Mouse (Mus musculus) B cell, adult (primary cell): ENCODE data around the gene Cnnm3. TPM values are rescaled to one million over a fixed set of nuclear protein-coding genes. Genes with fewer than 3 reads are reported as not detected.

ENCODE experiments used
- total RNA-seq: library from RNA; stranded (reverse); gene quantifications from 4 replicates; pipeline ENCODE4 v1.2.4, GENCODE M21; 2023; ENCODE audit not compliant: inconsistent age

Cnnm3 gene
- total RNA-seq: 26.6 to 32.0 TPM (median 28.4 TPM) in 4 replicates

GRCm38 (mm10) chr1:36511289-36512021 is at the start of gene Cnnm3:
Cnnm3 (plus strand) TSS chr1:36511867.

GRCm38 (mm10) chr1:36471181-36472105 is 40.2 kb upstream of the Cnnm3 start, which contains the start of gene Cnnm4:
Cnnm4 (plus strand) TSS chr1:36471620.

GRCm38 (mm10) chr1:36536783-36537182 is 25.1 kb downstream of the Cnnm3 start, which contains the start of gene Ankrd23:
Ankrd23 (minus strand) TSS chr1:36536883.

GRCm38 (mm10) chr1:36539186-36539585 is 27.5 kb downstream of the Cnnm3 start, which contains the start of gene Gm42417:
Gm42417 (minus strand) TSS chr1:36539429.

GRCm38 (mm10) chr1:36546888-36547471 is 35.3 kb downstream of the Cnnm3 start, which contains the start of gene Ankrd39:
Ankrd39 (minus strand) TSS chr1:36547445.

GRCm38 (mm10) chr1:36558031-36558993 is 46.6 kb downstream of the Cnnm3 start, which contains the start of gene Sema4c:
Sema4c (minus strand) TSS chr1:36558349.

Other genes with a start within 250 kb of the Cnnm3 start
- 105 to 116 TPM (median 111 TPM) in 4 replicates for gene Neurl3, start 237.2 kb upstream of the Cnnm3 start, total RNA-seq
- gene Arid5a, start 204.1 kb upstream of the Cnnm3 start, total RNA-seq: 220 to 243 TPM (median 242 TPM) in 4 replicates
- 69.6 to 83.9 TPM (median 80.0 TPM) in 4 replicates for gene Kansl3, start 142.7 kb upstream of the Cnnm3 start, total RNA-seq
- gene Fer1l5, start 139.6 kb upstream of the Cnnm3 start, total RNA-seq: not detected in 4 replicates
- gene Lman2l, start 66.6 kb upstream of the Cnnm3 start, total RNA-seq: 21.7 to 30.1 TPM (median 27.9 TPM) in 4 replicates
- 22.1 to 27.2 TPM (median 23.3 TPM) in 4 replicates for gene Cnnm4, start 40.2 kb upstream of the Cnnm3 start, total RNA-seq
- 19.6 to 24.1 TPM (median 20.9 TPM) in 4 replicates for gene Ankrd23, start 25.0 kb downstream of the Cnnm3 start, total RNA-seq
- gene Gm42417, start 27.6 kb downstream of the Cnnm3 start, total RNA-seq: not detected in 4 replicates
- gene Ankrd39, start 35.6 kb downstream of the Cnnm3 start, total RNA-seq: 18.0 to 21.8 TPM (median 19.2 TPM) in 4 replicates
- gene Sema4c, start 46.5 kb downstream of the Cnnm3 start, total RNA-seq: 0.93 TPM in 1 of 4 replicates, not detected in the others
- gene Fam178b, start 171.3 kb downstream of the Cnnm3 start, total RNA-seq: not detected in 4 replicates
- gene Cox5b, start 179.6 kb downstream of the Cnnm3 start, total RNA-seq: 208 to 240 TPM (median 226 TPM) in 4 replicates
- gene 4933424G06Rik, start 198.3 kb downstream of the Cnnm3 start, total RNA-seq: not detected in 4 replicates
- 82.6 to 96.9 TPM (median 86.7 TPM) in 4 replicates for gene Actr1b, start 202.6 kb downstream of the Cnnm3 start, total RNA-seq
- 3.2 to 5.7 TPM (median 4.0 TPM) in 4 replicates for gene Zap70, start 249.9 kb downstream of the Cnnm3 start, total RNA-seq